Mouse (Mus musculus) layer of hippocampus, adult 9-10 months (tissue): Measurements from ENCODE around the gene Epop.
"Not testable (repeated sequence)": the region's sequence is repeated elsewhere in the genome, so short reads cannot be mapped to it uniquely, and the experiment has no call there.

Experiments used
- DNase-seq: peaks from one replicate; pipeline ENCODE4 v3.0.0; 2022; ENCODE audit warnings: low spot score

The Epop gene

DNA sequence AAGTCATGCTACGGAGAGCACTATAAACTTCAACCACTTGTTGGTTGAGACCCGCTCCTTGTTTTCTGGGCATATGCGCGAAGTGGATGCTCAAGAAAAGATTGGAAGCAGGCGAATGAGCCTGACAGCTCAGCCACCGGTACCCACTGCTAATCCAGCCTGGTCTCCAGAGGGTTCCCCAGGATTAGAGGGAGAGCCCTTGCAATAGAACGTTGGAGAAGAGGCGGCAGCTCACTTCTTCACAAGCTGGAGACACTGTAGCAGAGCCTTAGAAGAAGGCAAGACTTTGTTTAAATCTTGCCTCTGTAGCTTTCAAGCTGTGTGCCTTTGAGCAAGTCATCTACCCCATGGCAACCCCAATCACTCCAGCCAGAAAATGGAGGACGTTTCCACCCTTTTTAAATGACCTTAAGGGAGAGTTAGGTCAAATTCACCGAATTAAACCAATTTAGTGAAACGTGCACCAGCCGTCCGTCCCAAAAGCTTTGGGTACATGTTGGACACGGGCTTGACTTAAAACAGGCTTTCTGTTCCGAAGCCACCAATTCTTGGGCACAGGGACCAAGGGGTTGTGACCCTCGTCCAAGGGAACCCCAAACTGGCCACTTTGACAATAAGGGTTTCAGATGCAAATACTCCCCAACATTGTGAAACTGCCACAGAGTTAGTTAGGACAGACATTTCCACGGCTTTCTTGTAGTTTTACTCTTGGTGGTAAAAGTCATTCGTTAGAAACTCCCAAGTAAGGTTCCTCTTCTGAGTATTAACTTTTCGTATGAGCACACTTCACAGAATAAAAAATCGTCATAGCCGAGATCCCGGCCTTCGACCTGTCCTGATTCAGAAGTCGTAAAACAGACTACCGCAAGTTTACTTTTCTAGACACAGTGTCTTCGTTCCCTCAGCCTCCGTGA, 31.5 kb upstream of the Epop start:
- DNase-seq: no peak

GRCm38 (mm10) chr11:97659990-97660714, 30.6 kb upstream of the Epop start:
- DNase-seq: no peak

DNA sequence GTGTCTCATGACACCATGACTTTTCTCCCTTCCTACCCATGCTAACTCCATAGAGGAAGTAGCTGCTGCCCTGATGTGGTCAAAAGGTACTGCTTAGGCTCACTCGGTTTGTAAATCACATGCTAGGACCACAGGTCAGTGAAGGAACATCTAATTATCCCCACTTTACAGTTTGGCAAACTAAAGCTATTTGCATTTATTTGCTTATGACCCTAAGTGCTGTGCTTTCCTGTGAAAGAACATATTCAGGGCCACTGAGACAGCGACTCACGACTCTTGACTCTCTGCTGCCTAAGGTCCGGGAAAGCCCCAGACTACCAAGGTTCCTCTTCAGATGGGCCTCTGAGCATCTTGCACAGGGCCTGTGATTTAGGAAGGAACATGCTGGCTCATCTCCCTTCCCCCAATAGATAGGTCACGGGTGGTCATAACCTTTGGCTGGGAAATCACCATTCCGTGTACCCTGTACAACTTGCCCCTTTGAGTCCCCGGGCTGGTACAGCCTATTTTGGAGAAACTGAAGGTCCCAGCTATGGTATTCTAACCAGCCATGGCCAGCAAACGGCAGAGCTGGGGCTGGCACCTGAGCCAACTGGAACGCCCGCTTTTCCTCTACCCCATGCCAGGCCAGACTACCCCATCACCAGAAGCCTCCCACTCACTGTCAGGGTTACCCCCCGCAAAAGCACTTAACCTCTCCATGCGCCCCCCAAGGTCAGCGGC, 29.9 kb upstream of the Epop start:
- no peak for DNase-seq

GRCm38 (mm10) chr11:97658751-97659266, 29.3 kb upstream of the Epop start:
- no peak for DNase-seq

GRCm38 (mm10) chr11:97657967-97658366, 28.5 kb upstream of the Epop start:
- DNase-seq: not testable (repeated sequence)

GRCm38 (mm10) chr11:97657184-97657945, 27.9 kb upstream of the Epop start:
- no peak for DNase-seq

DNA sequence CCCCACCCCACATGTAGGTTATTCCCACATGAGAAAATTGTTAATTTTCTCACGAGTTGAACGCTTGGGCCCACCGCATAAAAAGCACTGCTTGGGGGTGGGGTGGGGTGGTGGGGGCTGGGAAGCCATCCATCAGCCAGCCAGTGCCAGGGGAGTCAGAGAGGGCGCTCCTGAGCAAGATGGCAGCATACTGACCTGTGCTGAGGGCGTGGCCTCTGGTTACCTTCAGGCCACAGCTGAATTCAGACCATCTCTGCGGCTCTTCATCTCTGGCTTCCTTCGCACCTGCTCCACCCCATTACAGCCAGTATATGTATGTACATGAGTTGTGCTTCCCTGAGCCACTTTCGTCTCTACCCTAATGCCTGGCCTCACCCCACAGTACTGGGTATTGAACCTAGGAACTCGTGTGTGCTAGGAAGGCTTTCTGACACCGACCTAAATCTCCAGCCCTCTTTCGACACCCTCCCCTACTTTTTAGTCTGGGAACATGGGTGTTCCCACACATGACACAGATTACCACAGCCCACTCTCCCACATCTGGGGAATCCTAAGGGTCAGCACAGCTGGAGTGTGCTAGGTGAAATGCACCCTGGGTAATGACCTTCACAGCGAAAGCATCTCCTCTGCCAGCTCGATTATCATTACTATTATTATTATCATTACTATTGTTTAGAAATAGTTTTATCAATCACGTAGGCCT, 26.9 kb upstream of the Epop start:
- DNase-seq: no peak

DNA sequence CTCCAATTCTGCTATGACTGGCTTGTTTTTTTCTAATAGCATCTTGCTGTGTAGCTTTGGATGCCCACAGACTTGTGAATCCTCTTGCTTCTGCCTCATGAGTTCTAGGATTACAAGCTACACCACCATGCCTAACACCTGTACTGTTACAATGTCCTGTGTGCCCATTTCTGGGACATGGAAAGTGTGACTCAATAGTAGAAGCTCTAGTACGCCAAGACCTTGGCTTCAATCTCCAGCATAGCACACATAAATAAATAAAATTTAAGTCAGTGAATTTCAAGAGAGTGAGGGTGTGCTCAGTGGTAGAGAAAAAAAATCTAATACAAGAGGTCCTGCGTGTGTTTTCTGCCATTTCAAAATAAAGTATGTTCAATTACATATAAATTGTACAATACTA, 24.7 kb upstream of the Epop start:
- no peak for DNase-seq

- not testable (repeated sequence) for DNase-seq
These were observed 23.9 kb upstream of the Epop start for GRCm38 (mm10) chr11:97653376-97653775.

- no peak for DNase-seq
These were observed 20.8 kb upstream of the Epop start for GRCm38 (mm10) chr11:97650341-97650740.

GRCm38 (mm10) chr11:97648541-97648940, 19.0 kb upstream of the Epop start:
- DNase-seq: not testable (repeated sequence)

- DNase-seq: no peak
These were observed 15.3 kb upstream of the Epop start for GRCm38 (mm10) chr11:97644834-97645233.

GRCm38 (mm10) chr11:97643380-97644055, 14.0 kb upstream of the Epop start:
- no peak for DNase-seq

DNA sequence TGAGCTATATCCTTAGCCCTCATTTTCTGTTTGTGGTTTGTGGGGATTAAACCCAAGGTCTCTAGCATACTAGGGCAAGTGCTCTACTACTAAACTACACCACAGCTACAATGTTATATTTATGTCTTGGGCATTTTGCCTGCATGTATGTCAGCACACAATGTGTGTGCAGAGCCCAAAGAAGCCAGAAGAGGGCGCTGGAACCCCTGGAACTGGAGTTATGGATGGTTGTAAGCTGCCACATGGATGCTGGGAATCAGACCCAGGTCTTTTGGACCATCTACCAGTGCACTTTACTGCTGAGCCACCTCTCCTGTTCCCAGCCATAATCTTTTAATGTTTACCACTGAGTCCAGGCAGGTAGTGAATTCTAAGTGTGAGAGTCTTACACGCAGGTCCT, 13.2 kb upstream of the Epop start:
- no peak for DNase-seq

DNA sequence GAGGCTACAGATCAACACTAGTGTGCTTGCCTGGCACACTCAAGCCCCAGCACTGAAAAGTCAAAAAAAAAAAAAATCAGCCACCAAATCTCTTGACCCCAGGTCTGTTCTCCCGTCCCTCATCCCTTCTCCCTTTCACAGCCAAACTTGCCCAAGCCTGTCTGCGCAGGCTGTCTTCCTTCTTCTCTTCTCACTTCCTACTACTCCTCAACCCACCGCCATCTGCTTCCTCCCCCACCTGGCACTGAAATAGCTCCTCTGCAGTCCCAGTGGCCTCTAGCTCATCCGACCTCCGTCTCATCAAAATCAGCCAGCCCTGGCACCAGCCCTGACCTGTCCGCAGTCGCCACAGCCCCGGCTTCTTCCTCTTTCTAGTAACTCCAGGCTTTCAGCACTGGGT, 12.2 kb upstream of the Epop start:
- DNase-seq: no peak

DNA sequence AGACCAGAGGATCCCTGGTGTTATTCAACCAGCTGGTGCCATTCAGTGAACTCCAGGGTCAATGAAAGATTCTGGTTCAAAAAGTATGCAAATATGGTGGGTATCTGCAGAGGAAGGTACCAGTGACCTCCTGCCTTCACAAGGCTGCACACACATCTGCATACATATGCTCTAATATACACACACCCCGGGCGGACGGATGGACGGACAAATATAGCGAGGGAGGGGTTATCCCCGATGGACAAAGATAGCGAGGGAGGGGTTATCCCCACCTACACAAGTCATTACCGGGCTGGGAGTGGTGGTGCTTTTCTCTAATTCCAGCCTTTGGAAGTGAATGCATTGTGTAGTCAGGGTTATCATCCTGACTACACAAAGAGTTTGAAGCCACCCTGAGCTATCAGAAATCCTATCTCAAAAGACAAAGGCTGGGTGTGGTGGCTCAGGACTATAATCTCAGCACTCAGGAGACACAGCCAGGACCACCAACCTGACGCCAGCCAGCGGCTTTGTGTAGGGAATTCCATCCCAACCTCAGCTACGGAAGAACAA, 6.0 kb upstream of the Epop start:
- no peak for DNase-seq

DNA sequence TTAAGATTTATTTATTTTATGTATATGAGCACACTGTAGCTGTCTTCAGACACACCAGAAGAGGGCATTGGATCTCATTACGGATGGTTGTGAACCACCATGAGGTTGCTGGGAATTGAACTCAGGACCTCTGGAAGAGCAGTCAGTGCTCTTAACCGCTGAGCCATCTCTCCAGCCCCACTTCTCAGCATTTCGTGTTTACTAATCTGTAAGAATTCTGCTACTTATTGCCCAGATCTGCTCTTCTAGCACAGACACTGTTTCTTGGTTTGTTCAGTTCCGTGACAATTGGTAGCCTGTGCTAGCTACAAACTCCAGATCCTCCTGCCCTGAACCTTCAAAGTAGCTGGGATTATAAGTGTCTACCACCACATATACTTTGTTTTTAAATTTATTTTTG, 2.9 kb upstream of the Epop start:
- not testable (repeated sequence) for DNase-seq

GRCm38 (mm10) chr11:97631938-97632337, 2.4 kb upstream of the Epop start:
- DNase-seq: no peak

- DNase-seq: no peak
These were observed 2.0 kb upstream of the Epop start for GRCm38 (mm10) chr11:97631500-97631899.

DNA sequence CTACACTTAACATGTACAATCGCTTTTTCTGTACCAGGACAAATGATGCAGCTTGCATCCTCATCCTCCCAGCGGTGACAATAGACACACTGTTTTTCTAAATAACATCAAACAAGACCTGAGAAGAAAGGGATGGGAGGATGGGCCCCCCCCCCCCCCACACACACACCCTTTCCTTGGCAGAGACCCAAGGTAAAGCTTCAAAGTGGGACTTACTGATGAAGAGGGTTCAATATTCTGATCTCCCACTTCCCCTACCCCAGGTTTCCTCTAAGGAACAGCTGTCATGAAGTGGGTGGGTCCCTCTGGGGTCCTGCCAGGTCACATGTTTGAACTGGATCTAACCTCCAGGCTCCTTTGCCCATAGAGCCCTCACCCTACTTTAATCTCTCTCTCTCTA, 1.5 kb upstream of the Epop start:
- no peak for DNase-seq
